Mouse (Mus musculus): ENCODE results near the gene Sema4d.

DNA sequence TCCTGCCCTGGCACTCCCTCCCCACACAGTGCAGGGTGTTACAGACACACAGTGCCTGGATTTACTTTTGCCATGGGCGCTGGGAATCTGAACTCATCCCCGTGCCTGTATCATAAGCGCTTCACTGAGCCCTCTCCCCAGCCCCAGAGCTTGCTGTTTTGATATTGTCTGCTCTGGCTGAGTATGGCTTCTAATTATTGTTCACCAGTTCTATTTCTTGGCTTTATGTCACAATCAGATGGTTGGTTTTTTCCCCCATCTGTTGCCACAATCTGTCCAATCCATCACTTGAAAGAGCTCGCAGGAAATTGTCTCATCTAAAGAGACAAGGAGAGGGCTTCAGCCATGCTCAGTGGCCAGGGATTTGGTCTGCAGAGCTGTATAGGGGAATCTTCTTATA lies 12.1 kb upstream of the Sema4d start:
- TF ChIP-seq POLR2A (IDR thresholded peaks at IDR 0.05; ENCODE audit: borderline replicate concordance, extremely low read depth, insufficient read depth, insufficient read length, poor library complexity, severe bottlenecking) (no peak), CTCF (IDR thresholded peaks at IDR 0.05; ENCODE audit: borderline replicate concordance, extremely low read depth, insufficient read depth, insufficient read length) (no peak)
